Mouse (Mus musculus) left cerebral cortex, adult 2 months (tissue): ENCODE measurements at regions not wholly inside any gene's neighbourhood (a gene's known extent, or its start where the extent isn't known, plus 50 kb on each side); places are given as distances from the start of the nearest gene placed in this dataset.

Experiments used
- DNase-seq, 2 experiments: peaks; one replicate each; pipeline ENCODE4 v3.0.0; 2021 to 2022; ENCODE audit warnings: low spot score in 2 of 2, mixed read lengths in 1 of 2; ENCODE audit errors: extremely low spot score in 1 of 2
- H3K27ac ChIP-seq: fragments of 200-600 bp; 2 replicates; pipeline ENCODE4 v1.8.1; 2022
- H3K4me3 ChIP-seq: fragments of 200-600 bp; 2 replicates; pipeline ENCODE4 v1.8.1; 2022
- CTCF ChIP-seq: fragments of 200-600 bp; IDR thresholded peaks from 2 replicates; pipeline ENCODE4 v1.8.1; 2022; ENCODE audit warnings: antibody characterized with exemption, mild to moderate bottlenecking, moderate library complexity
- intact Hi-C: fragments of 180-260 bp; cut with DNase I; formaldehyde crosslinking; loops from one replicate; pipeline ENCODE4 v1.15.1; 2025

DNA sequence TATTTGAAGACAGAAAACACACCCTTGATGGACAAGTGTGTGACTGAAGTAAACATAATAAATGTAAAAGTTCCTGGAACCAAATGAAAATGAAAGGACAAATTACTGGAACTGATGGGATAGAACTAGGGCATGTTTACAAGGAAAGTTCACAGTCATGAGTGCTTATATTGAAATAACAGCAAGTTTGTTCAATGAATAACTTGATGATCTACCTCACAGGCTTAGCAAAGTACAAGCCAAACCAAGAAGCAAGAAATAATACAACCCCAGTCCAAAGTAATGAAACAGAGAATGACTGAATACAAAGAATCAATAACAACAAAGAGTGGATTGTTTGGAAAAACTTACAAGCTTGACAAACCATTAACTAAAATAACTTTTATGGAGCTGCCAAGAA lies 56.2 kb downstream of the Gm379 start:
- H3K27ac ChIP-seq: no peak overlapping the region
- intact Hi-C loops: no loop called here
- TF ChIP-seq CTCF: no peak
- DNase-seq: no peak
- H3K4me3 ChIP-seq: no peak overlapping the region

- no peak for DNase-seq
- no peak overlapping the region for H3K27ac ChIP-seq
- intact Hi-C loops: no loop called here
- H3K4me3 ChIP-seq: no peak overlapping the region
- TF ChIP-seq CTCF: no peak
These were observed 64.7 kb downstream of the Gm379 start for GRCm38 (mm10) chrX:108599906-108600468.

- no peak for DNase-seq
- TF ChIP-seq CTCF: no peak
- no peak overlapping the region for H3K27ac ChIP-seq
- intact Hi-C loops: no loop called here
- no peak overlapping the region for H3K4me3 ChIP-seq
These were observed 102.7 kb downstream of the Gm379 start for GRCm38 (mm10) chrX:108561977-108562376.

DNA sequence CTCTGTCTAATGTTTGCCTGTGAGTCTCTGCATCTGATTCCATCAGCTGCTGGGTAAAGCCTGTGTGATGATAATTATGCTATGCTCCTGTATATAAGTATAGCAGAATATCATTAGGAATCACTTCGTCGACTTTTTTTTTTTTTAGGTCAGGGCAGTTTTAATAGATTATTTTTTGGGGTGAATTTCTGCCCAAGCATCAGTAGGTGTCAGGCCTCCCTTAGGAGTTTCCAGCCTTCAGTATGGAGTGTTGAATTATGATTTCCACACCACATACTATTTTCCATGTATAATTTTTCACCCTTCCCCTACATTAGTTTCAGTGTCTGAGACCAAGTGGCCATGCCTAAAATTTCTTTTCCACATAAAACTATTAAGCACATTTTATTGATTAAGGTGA lies 121.5 kb downstream of the Gm379 start:
- Histone ChIP-seq H3K4me3 (no peak overlapping the region), H3K27ac (no peak overlapping the region)
- no peak for TF ChIP-seq CTCF
- no peak for DNase-seq
- intact Hi-C loops: loop anchor here (10.0 kb wide), 1 partner anchor 192 kb away; no protein-coding TSS in a partner anchor

DNA sequence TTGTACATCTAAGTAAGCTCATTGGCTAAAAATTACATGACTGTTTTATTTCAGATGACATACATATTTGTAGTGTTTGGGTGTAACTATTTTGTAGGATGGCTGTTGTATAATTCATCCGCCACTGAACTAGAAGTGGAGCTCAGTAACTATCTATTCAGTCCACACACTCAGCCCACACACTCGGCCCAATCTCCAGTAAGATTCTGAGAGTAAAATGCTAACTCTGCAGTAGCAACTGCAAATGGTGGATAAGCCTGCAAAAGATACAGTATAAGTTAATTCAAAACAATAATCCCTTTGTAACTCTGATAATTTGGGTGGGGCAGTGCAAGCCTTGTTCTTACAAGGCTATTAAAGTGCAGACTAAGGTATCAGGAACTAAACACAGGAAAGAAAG lies 123.3 kb downstream of the Gm379 start:
- no peak overlapping the region for H3K27ac ChIP-seq
- no peak for TF ChIP-seq CTCF
- DNase-seq: no peak
- H3K4me3 ChIP-seq: no peak overlapping the region
- intact Hi-C loops: loop anchor here (10.0 kb wide), 1 partner anchor 193 kb away; no protein-coding TSS in a partner anchor

GRCm38 (mm10) chrX:108536995-108537394 lies 127.7 kb downstream of the Gm379 start:
- no peak overlapping the region for H3K4me3 ChIP-seq
- H3K27ac ChIP-seq: no peak overlapping the region
- TF ChIP-seq CTCF: peak; percentile 77
- intact Hi-C loops: loop anchor here (1.0 kb wide), 1 partner anchor 721 kb away; the partner anchor contains the start of gene 2610002M06Rik
- peak; percentile 17 to 56 for DNase-seq
